Mouse (Mus musculus) limb, embryonic 10.5 days (tissue): ENCODE measurements at regions not wholly inside any gene's neighbourhood (a gene's known extent, or its start where the extent isn't known, plus 50 kb on each side); places are given as distances from the start of the nearest gene placed in this dataset.

Experiments
- DNase-seq: peaks from one replicate; pipeline ENCODE4 v3.0.0-alpha.2; 2017; ENCODE audit warnings: low spot score
- H3K27ac ChIP-seq: fragments of 300-500 bp; sonication (generic); 2 replicates; pipeline ENCODE4 v1.5.1; 2016; ENCODE audit warnings: mild to moderate bottlenecking
- H3K27me3 ChIP-seq: fragments of 300-500 bp; sonication (generic); 2 replicates; pipeline ENCODE4 v1.6.1; 2016; ENCODE audit warnings: low read depth, mild to moderate bottlenecking; ENCODE audit not compliant: poor library complexity, severe bottlenecking
- H3K36me3 ChIP-seq: fragments of 300-500 bp; sonication (generic); 2 replicates; pipeline ENCODE4 v1.6.1; 2016; ENCODE audit warnings: mild to moderate bottlenecking, moderate library complexity
- H3K4me1 ChIP-seq: fragments of 300-500 bp; sonication (generic); 2 replicates; pipeline ENCODE4 v1.6.1; 2016
- H3K4me3 ChIP-seq: fragments of 300-500 bp; sonication (generic); 2 replicates; pipeline ENCODE4 v1.5.1; 2016; ENCODE audit warnings: mild to moderate bottlenecking, moderate library complexity
- H3K9me3 ChIP-seq: fragments of 300-500 bp; sonication (generic); replicated peaks from 2 replicates; pipeline ENCODE4 v1.6.1; 2016; ENCODE audit warnings: mild to moderate bottlenecking
- WGBS: fragments of 180-500 bp; shearing (Covaris S2); methylation state at CpG from one replicate; pipeline ENCODE4 v1.1.7; 2016; 5-methylcytosine and 5-hydroxymethylcytosine counted together

GRCm38 (mm10) chr13:101015435-101015834 lies 182.2 kb upstream of the Slc30a5 start:
- DNase-seq: no peak
- Histone ChIP-seq H3K4me1 (no peaks in the 10 kb centered on the region), H3K36me3 (no peaks in the 10 kb centered on the region), H3K4me3 (no peak overlapping the region), H3K27me3 (no peaks in the 10 kb centered on the region), H3K9me3 (no peaks in the 10 kb centered on the region), H3K27ac (no peak overlapping the region)
- WGBS: 65% methylated on average over 3 of the region's 3 CpGs

GRCm38 (mm10) chr13:101013604-101014003 lies 180.4 kb upstream of the Slc30a5 start:
- no peak overlapping the region for H3K4me3 ChIP-seq
- H3K36me3 ChIP-seq: no peaks in the 10 kb centered on the region
- WGBS: 95% methylated on average over 2 of the region's 2 CpGs

GRCm38 (mm10) chr13:100990646-100991045 lies 157.4 kb upstream of the Slc30a5 start:
- Histone ChIP-seq H3K27me3 (no peaks in the 10 kb centered on the region), H3K36me3 (no peaks in the 10 kb centered on the region), H3K4me1 (peaks cover 17% of the 10 kb centered on the region), H3K4me3 (no peak overlapping the region), H3K27ac (no peak overlapping the region), H3K9me3 (no peaks in the 10 kb centered on the region)
- WGBS: 90% methylated on average over 2 of the region's 2 CpGs
- DNase-seq: no peak

More at GRCm38 (mm10) chr13:101013604-101014003, 180.4 kb upstream of the Slc30a5 start:
- no peaks in the 10 kb centered on the region for H3K9me3 ChIP-seq
- no peak overlapping the region for H3K27ac ChIP-seq
- no peaks in the 10 kb centered on the region for H3K27me3 ChIP-seq
- DNase-seq: no peak
- H3K4me1 ChIP-seq: no peaks in the 10 kb centered on the region

GRCm38 (mm10) chr13:100988671-100989531 lies 155.7 kb upstream of the Slc30a5 start:
- Histone ChIP-seq H3K4me1 (peaks cover 17% of the 10 kb centered on the region), H3K27me3 (no peaks in the 10 kb centered on the region), H3K4me3 (no peak overlapping the region), H3K9me3 (no peaks in the 10 kb centered on the region), H3K36me3 (no peaks in the 10 kb centered on the region), H3K27ac (peak overlapping the region; percentile 56)
- DNase-seq: peak; percentile 32
- WGBS: 74% methylated on average over 13 of the region's 13 CpGs

- DNase-seq: no peak
- Histone ChIP-seq H3K4me3 (no peak overlapping the region), H3K9me3 (no peaks in the 10 kb centered on the region), H3K27ac (no peak overlapping the region), H3K4me1 (peaks cover 17% of the 10 kb centered on the region), H3K27me3 (no peaks in the 10 kb centered on the region), H3K36me3 (no peaks in the 10 kb centered on the region)
- WGBS: 87% methylated on average over 5 of the region's 5 CpGs
These were observed 154.9 kb upstream of the Slc30a5 start for GRCm38 (mm10) chr13:100988116-100988515.

GRCm38 (mm10) chr13:100975741-100976140 lies 142.5 kb upstream of the Slc30a5 start:
- H3K4me3 ChIP-seq: no peak overlapping the region
- H3K27ac ChIP-seq: no peak overlapping the region
- no peaks in the 10 kb centered on the region for H3K36me3 ChIP-seq
- no peaks in the 10 kb centered on the region for H3K9me3 ChIP-seq
- H3K27me3 ChIP-seq: no peaks in the 10 kb centered on the region
- DNase-seq: no peak
- WGBS: 90% methylated on average over 3 of the region's 3 CpGs
- H3K4me1 ChIP-seq: no peaks in the 10 kb centered on the region

GRCm38 (mm10) chr13:100971080-100972017 lies 138.1 kb upstream of the Slc30a5 start:
- H3K4me3 ChIP-seq: no peak overlapping the region
- DNase-seq: no peak
- 81% methylated on average over 2 of the region's 2 CpGs for WGBS

GRCm38 (mm10) chr13:100962811-100963540 lies 129.7 kb upstream of the Slc30a5 start:
- Histone ChIP-seq H3K4me1 (no peaks in the 10 kb centered on the region), H3K4me3 (no peak overlapping the region), H3K36me3 (no peaks in the 10 kb centered on the region), H3K27me3 (no peaks in the 10 kb centered on the region), H3K27ac (no peak overlapping the region), H3K9me3 (no peaks in the 10 kb centered on the region)
- no peak for DNase-seq
- 93% methylated on average over 4 of the region's 4 CpGs for WGBS

More at GRCm38 (mm10) chr13:100971080-100972017, 138.1 kb upstream of the Slc30a5 start:
- Histone ChIP-seq H3K4me1 (no peaks in the 10 kb centered on the region), H3K27ac (no peak overlapping the region), H3K9me3 (no peaks in the 10 kb centered on the region), H3K27me3 (no peaks in the 10 kb centered on the region), H3K36me3 (no peaks in the 10 kb centered on the region)

GRCm38 (mm10) chr13:100954598-100955251 lies 121.5 kb upstream of the Slc30a5 start:
- no peak overlapping the region for H3K27ac ChIP-seq
- no peaks in the 10 kb centered on the region for H3K36me3 ChIP-seq
- peaks cover 3% of the 10 kb centered on the region; the same call in 1 of the 2 replicates for H3K4me1 ChIP-seq
- no peaks in the 10 kb centered on the region for H3K27me3 ChIP-seq
- 80% methylated on average over 8 of the region's 8 CpGs for WGBS
- no peaks in the 10 kb centered on the region for H3K9me3 ChIP-seq
- H3K4me3 ChIP-seq: no peak overlapping the region
- DNase-seq: no peak

- Histone ChIP-seq H3K36me3 (no peaks in the 10 kb centered on the region), H3K27ac (no peak overlapping the region), H3K9me3 (no peaks in the 10 kb centered on the region), H3K4me1 (peaks cover 3% of the 10 kb centered on the region; the same call in 1 of the 2 replicates), H3K4me3 (no peak overlapping the region), H3K27me3 (no peaks in the 10 kb centered on the region)
- WGBS: 55% methylated on average over 1 of the region's 1 CpGs
- DNase-seq: no peak
These were observed 120.9 kb upstream of the Slc30a5 start for GRCm38 (mm10) chr13:100954106-100954505.

GRCm38 (mm10) chr13:100951185-100951508 lies 117.9 kb upstream of the Slc30a5 start:
- DNase-seq: no peak
- 87% methylated on average over 1 of the region's 1 CpGs for WGBS
- H3K36me3 ChIP-seq: no peaks in the 10 kb centered on the region

More at GRCm38 (mm10) chr13:100951185-100951508, 117.9 kb upstream of the Slc30a5 start:
- no peak overlapping the region for H3K4me3 ChIP-seq
- H3K4me1 ChIP-seq: peaks cover 3% of the 10 kb centered on the region; the same call in 1 of the 2 replicates
- H3K9me3 ChIP-seq: no peaks in the 10 kb centered on the region
- no peak overlapping the region for H3K27ac ChIP-seq
- no peaks in the 10 kb centered on the region for H3K27me3 ChIP-seq
